Mouse (Mus musculus) pancreas, adult 10 weeks (tissue): ENCODE data around the gene Gimap7. TPM values are rescaled to one million over a fixed set of nuclear protein-coding genes. Genes with fewer than 3 reads are reported as not detected.

Source experiments
- polyA plus RNA-seq: library from polyadenylated mRNA; stranded (reverse); fragments of 350-450 nt; fragmentation: Illumina TruSeq; extraction: RNeasy Lipid Tissue Mini Kit (QIAGEN cat#74804); gene quantifications from one replicate; pipeline ENCODE4 v1.2.3, GENCODE M21; 2015; ENCODE audit warnings: low read depth, low replicate concordance; ENCODE audit not compliant: insufficient read depth

Gene Gimap7
- not detected for polyA plus RNA-seq

GRCm38 (mm10) chr6:48718455-48718854 is at the start of gene Gimap7, which contains the start of gene Gm28053:
Gimap7 (plus strand) TSS chr6:48718621.
Gm28053 (plus strand) TSS chr6:48718607.

GRCm38 (mm10) chr6:48675931-48676859 is 42.2 kb upstream of the Gimap7 start, which contains the start of gene Gimap9:
Gimap9 (plus strand) TSS chr6:48676129.

DNA sequence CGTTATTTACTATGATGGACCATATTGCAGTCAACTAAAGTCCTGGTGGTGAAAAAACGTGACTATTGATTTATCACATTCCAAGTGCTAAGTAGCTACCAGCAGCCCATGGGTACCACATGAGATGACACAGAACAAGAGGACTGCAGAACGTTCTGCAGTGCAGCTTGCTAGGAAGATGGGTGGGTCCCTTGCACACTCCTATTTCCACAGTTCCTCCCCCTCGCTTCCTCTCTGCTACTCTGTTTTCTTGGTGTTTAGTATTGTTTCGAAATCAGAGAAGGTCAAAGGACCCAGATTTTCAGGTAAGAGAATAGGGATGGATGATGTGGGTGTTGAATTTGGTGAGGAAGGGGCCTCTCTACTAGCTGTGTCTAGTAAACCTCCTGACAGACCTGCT is 34.1 kb upstream of the Gimap7 start, which contains the start of gene Gimap4:
Gene Gimap4 (plus strand): TSS at position 231 of the 400 bp plus-strand sequence.

GRCm38 (mm10) chr6:48738961-48739779 is 20.7 kb downstream of the Gimap7 start, which contains the start of gene Gimap1:
Gimap1 (plus strand) TSS chr6:48739054.

GRCm38 (mm10) chr6:48745959-48746889 is 27.8 kb downstream of the Gimap7 start, which contains the start of gene Gimap5:
Gimap5 (plus strand) TSS chr6:48746197.

GRCm38 (mm10) chr6:48770696-48771095 is 52.3 kb downstream of the Gimap7 start, which contains the start of gene Gimap3:
Gimap3 (minus strand) TSS chr6:48770851.

Other genes with a start within 250 kb of the Gimap7 start
- gene Atp6v0e2, start 181.0 kb upstream of the Gimap7 start, polyA plus RNA-seq, result 9.6 TPM
- 2.2 TPM for gene Lrrc61, start 163.8 kb upstream of the Gimap7 start, polyA plus RNA-seq
- gene Rarres2, start 145.8 kb upstream of the Gimap7 start, polyA plus RNA-seq, result 112 TPM
- gene Gm45021, start 129.0 kb upstream of the Gimap7 start, polyA plus RNA-seq, result not detected
- gene Repin1, start 124.7 kb upstream of the Gimap7 start, polyA plus RNA-seq, result 4.4 TPM
- not detected for gene Gm44965, start 124.7 kb upstream of the Gimap7 start, polyA plus RNA-seq
- 0.96 TPM for gene Zfp775, start 116.6 kb upstream of the Gimap7 start, polyA plus RNA-seq
- gene AI854703, start 91.9 kb upstream of the Gimap7 start, polyA plus RNA-seq, result not detected
- gene Gimap8, start 71.4 kb upstream of the Gimap7 start, polyA plus RNA-seq, result 4.8 TPM
- gene Gimap9, start 42.5 kb upstream of the Gimap7 start, polyA plus RNA-seq, result 4.9 TPM
- 21.8 TPM for gene Gimap4, start 34.1 kb upstream of the Gimap7 start, polyA plus RNA-seq
- 20.6 TPM for gene Gimap6, start 10.4 kb upstream of the Gimap7 start, polyA plus RNA-seq
- gene Gm28053, start within 50 bp of the Gimap7 start, polyA plus RNA-seq, result not detected
- gene Gimap1, start 20.4 kb downstream of the Gimap7 start, polyA plus RNA-seq, result 4.0 TPM
- gene Gimap5, start 27.6 kb downstream of the Gimap7 start, polyA plus RNA-seq, result 4.9 TPM
- gene Gimap3, start 52.2 kb downstream of the Gimap7 start, polyA plus RNA-seq, result 2.9 TPM
- 37.5 TPM for gene Tmem176a, start 122.3 kb downstream of the Gimap7 start, polyA plus RNA-seq
- 73.9 TPM for gene Tmem176b, start 122.9 kb downstream of the Gimap7 start, polyA plus RNA-seq
- gene Aoc1, start 154.3 kb downstream of the Gimap7 start, polyA plus RNA-seq, result not detected
- not detected for gene 1600015I10Rik, start 211.3 kb downstream of the Gimap7 start, polyA plus RNA-seq